Comparison of ENCODE assay signal across 10 mouse cellular contexts in genomic region chr4:55231522-55231921, GRCm38 (mm10).
DNase-seq lines count a peak whose midpoint lies in the region; ATAC-seq and TF ChIP-seq lines count a peak whose summit lies in the region.
"Had no signal": no experiment of that assay in that cellular context is flagged by ENCODE, and none has a peak within 500 bp of the region (broad histone marks: within the 10 kb centered on the region; RNA-seq: fewer than 3 reads in every experiment).

No protein-coding gene starts in this region.

- H3K27ac ChIP-seq in hindbrain, postnatal 0 days = no peak overlapping the region
- no peak overlapping the region for H3K27ac ChIP-seq in hindbrain, embryonic 16.5 days (ENCODE audit: low read depth, low read length)
- H3K27ac ChIP-seq: embryonic facial prominence, embryonic 13.5 days; limb, embryonic 13.5 days had no signal

- no peaks in the 10 kb centered on the region for H3K79me3 ChIP-seq in C2C12 (ENCODE audit: low read depth)

- H3K9ac ChIP-seq in hindbrain, postnatal 0 days (replicated peaks; ENCODE audit: low read length) = no peak overlapping the region
- H3K9ac ChIP-seq in hindbrain, embryonic 16.5 days (ENCODE audit: low read depth, low read length) = no peak overlapping the region
- H3K9ac ChIP-seq: embryonic facial prominence, embryonic 13.5 days; limb, embryonic 13.5 days had no signal

- no peaks in the 10 kb centered on the region for H3K79me2 ChIP-seq in C2C12 (ENCODE audit: control insufficient read depth, insufficient read depth)

- no peak for ATAC-seq in hindbrain, postnatal 0 days
- no peak for ATAC-seq in hindbrain, embryonic 16.5 days

- peak; percentile 36 for DNase-seq in hindbrain, postnatal 0 days (ENCODE audit: low spot score)
- DNase-seq in R1 (ENCODE audit: low read depth, low spot score) = peak; percentile 73
- peak; percentile 38 for DNase-seq in kidney, postnatal 10 days
- DNase-seq in thymus, postnatal 4 days = peak; percentile 44
- no peak for DNase-seq in right cerebral cortex, postnatal 25 days
- DNase-seq in gastrocnemius, postnatal 10 days = no peak

- no peaks in the 10 kb centered on the region for H3K4me1 ChIP-seq in hindbrain, postnatal 0 days (ENCODE audit: insufficient read depth, low read length)
- H3K4me1 ChIP-seq in hindbrain, embryonic 16.5 days (ENCODE audit: control insufficient read depth, insufficient read depth, low read depth, low read length) = no peaks in the 10 kb centered on the region
- H3K4me1 ChIP-seq: embryonic facial prominence, embryonic 13.5 days; limb, embryonic 13.5 days had no signal

- no peaks in the 10 kb centered on the region for H3K36me3 ChIP-seq in hindbrain, postnatal 0 days (ENCODE audit: insufficient read depth, low read length)
- H3K36me3 ChIP-seq in hindbrain, embryonic 16.5 days (ENCODE audit: control insufficient read depth, insufficient read depth, low read length) = no peaks in the 10 kb centered on the region
- H3K36me3 ChIP-seq in C2C12 (ENCODE audit: control insufficient read depth, insufficient read depth) = no peaks in the 10 kb centered on the region
- H3K36me3 ChIP-seq: embryonic facial prominence, embryonic 13.5 days; limb, embryonic 13.5 days had no signal

- H3ac ChIP-seq in C2C12 (ENCODE audit: control insufficient read depth, insufficient read length, low read depth) = no peak overlapping the region

- no peaks in the 10 kb centered on the region for H3K27me3 ChIP-seq in hindbrain, postnatal 0 days (ENCODE audit: insufficient read depth, low read length)
- H3K27me3 ChIP-seq in hindbrain, embryonic 16.5 days (replicated peaks; ENCODE audit: control insufficient read depth, insufficient read depth, low read length) = no peaks in the 10 kb centered on the region
- H3K27me3 ChIP-seq in C2C12 (ENCODE audit: control insufficient read depth, insufficient read depth, insufficient read length) = no peaks in the 10 kb centered on the region
- H3K27me3 ChIP-seq: embryonic facial prominence, embryonic 13.5 days; limb, embryonic 13.5 days had no signal

- peak; percentile 65 for TF ChIP-seq CTCF in hindbrain, postnatal 0 days (IDR thresholded peaks at IDR 0.05; ENCODE audit: low read depth)
- TF ChIP-seq CTCF in C2C12 (IDR thresholded peaks at IDR 0.05; ENCODE audit: control insufficient read depth, insufficient read depth, insufficient read length) = peak; percentile 19

- no peak overlapping the region for H3K4me2 ChIP-seq in hindbrain, postnatal 0 days (ENCODE audit: low read depth, low read length)
- no peak overlapping the region for H3K4me2 ChIP-seq in hindbrain, embryonic 16.5 days (ENCODE audit: low read length)
- H3K4me2 ChIP-seq: embryonic facial prominence, embryonic 13.5 days; limb, embryonic 13.5 days had no signal

- no peaks in the 10 kb centered on the region for H3K9me3 ChIP-seq in hindbrain, postnatal 0 days (ENCODE audit: low read length)
- H3K9me3 ChIP-seq in hindbrain, embryonic 16.5 days (ENCODE audit: control insufficient read depth, low read length) = no peaks in the 10 kb centered on the region
- H3K9me3 ChIP-seq: embryonic facial prominence, embryonic 13.5 days; limb, embryonic 13.5 days had no signal

- no peak overlapping the region for H3K4me3 ChIP-seq in hindbrain, postnatal 0 days (ENCODE audit: low read length)
- no peak overlapping the region for H3K4me3 ChIP-seq in hindbrain, embryonic 16.5 days (ENCODE audit: low read length)
- H3K4me3 ChIP-seq in C2C12 (ENCODE audit: insufficient read depth, poor library complexity, severe bottlenecking) = no peak overlapping the region
- H3K4me3 ChIP-seq: embryonic facial prominence, embryonic 13.5 days; limb, embryonic 13.5 days had no signal

- 33% methylated on average over 4 of the region's 4 CpGs for WGBS in hindbrain, postnatal 0 days
- WGBS in hindbrain, embryonic 16.5 days = 29% methylated on average over 4 of the region's 4 CpGs

TF ChIP-seq in C2C12, 6 proteins besides CTCF, POLR2A, EP300 and RAD21:
- TF ChIP-seq MYOG (IDR thresholded peaks at IDR 0.05; ENCODE audit: control insufficient read depth, extremely low read depth, insufficient read length) (no peak), MYOD1 (IDR thresholded peaks at IDR 0.05; ENCODE audit: control insufficient read depth, insufficient read length, low read depth) (no peak), CEBPB (IDR thresholded peaks at IDR 0.05; ENCODE audit: low read depth) (no peak), MAX (IDR thresholded peaks at IDR 0.05) (no peak), USF1 (IDR thresholded peaks at IDR 0.05; ENCODE audit: low read depth) (no peak), FOSL1 (IDR thresholded peaks at IDR 0.05; ENCODE audit: insufficient read depth, low read length, poor library complexity, severe bottlenecking) (no peak)
TF ChIP-seq in C2C12: peak in this region for 0.

Comparison
In these comparisons a context has a peak if more than half of its experiments do, and no peak if none do; other contexts are left out.
1. DNase-seq: peak in hindbrain, postnatal 0 days (single experiment), R1 (single experiment), kidney, postnatal 10 days (single experiment) and thymus, postnatal 4 days (single experiment); none in right cerebral cortex, postnatal 25 days (single experiment) and gastrocnemius, postnatal 10 days (single experiment).